In genomic region chr17:24530361-24531050, GRCm38 (mm10) we compare ENCODE assay signal across 8 mouse cellular contexts. TPM values are rescaled to one million over a fixed set of nuclear protein-coding genes. Genes with fewer than 3 reads are reported as not detected.
DNase-seq lines count a peak whose midpoint lies in the region; ATAC-seq lines count a peak whose summit lies in the region.

No protein-coding gene starts in this region.

- H3K4me3 ChIP-seq in heart, embryonic 12.5 days: 0 out of 2 replicates have a peak overlapping the region, but pooled peaks have one; percentile 79
- H3K4me3 ChIP-seq in forebrain, embryonic 15.5 days: peak overlapping the region; percentile 93; the same call in 1 of the 2 replicates
- H3K4me3 ChIP-seq in liver, embryonic 16.5 days (ENCODE audit: low read depth, low read length): no peak overlapping the region

- H3K9me3 ChIP-seq in heart, embryonic 12.5 days (replicated peaks): no peaks in the 10 kb centered on the region
- H3K9me3 ChIP-seq in forebrain, embryonic 15.5 days: no peaks in the 10 kb centered on the region
- no peaks in the 10 kb centered on the region for H3K9me3 ChIP-seq in liver, embryonic 16.5 days (replicated peaks; ENCODE audit: control insufficient read depth, low read length)

- peaks cover 20% of the 10 kb centered on the region for H3K36me3 ChIP-seq in heart, embryonic 12.5 days
- no peaks in the 10 kb centered on the region for H3K36me3 ChIP-seq in forebrain, embryonic 15.5 days
- H3K36me3 ChIP-seq in liver, embryonic 16.5 days (ENCODE audit: control insufficient read depth, insufficient read depth): no peaks in the 10 kb centered on the region

- DNase-seq in heart, postnatal 36 days: no peak
- DNase-seq in ES-CJ7 (ENCODE audit: low read depth, low spot score): peak; percentile 56
- DNase-seq in Muller cell, postnatal 12 days (ENCODE audit: inconsistent ontology term): no peak
- DNase-seq in ovary, postnatal 36 days (ENCODE audit: low spot score): no peak
- no peak for DNase-seq in gastrocnemius, postnatal 10 days

- peak overlapping the region; percentile 89; the same call in 1 of the 2 replicates for H3K4me2 ChIP-seq in heart, embryonic 12.5 days
- peak overlapping the region; percentile 71 for H3K4me2 ChIP-seq in forebrain, embryonic 15.5 days (replicated peaks)
- peak overlapping the region; percentile 79 for H3K4me2 ChIP-seq in liver, embryonic 16.5 days (ENCODE audit: low read depth, low read length)

- H3K27ac ChIP-seq in heart, embryonic 12.5 days (ENCODE audit: poor library complexity, severe bottlenecking): no peak overlapping the region
- H3K27ac ChIP-seq in forebrain, embryonic 15.5 days (replicated peaks): no peak overlapping the region
- H3K27ac ChIP-seq in liver, embryonic 16.5 days (ENCODE audit: low read length): no peak overlapping the region

- ATAC-seq in heart, embryonic 12.5 days (ENCODE audit: insufficient number of reproducible peaks, low FRiP score): no peak
- ATAC-seq in forebrain, embryonic 15.5 days (replicated peaks): no peak
- no peak for ATAC-seq in liver, embryonic 16.5 days (ENCODE audit: low read depth)

- WGBS in heart, embryonic 12.5 days: 48% methylated on average over 8 of the region's 8 CpGs
- WGBS in forebrain, embryonic 15.5 days: 31% methylated on average over 8 of the region's 8 CpGs
- 28% methylated on average over 8 of the region's 8 CpGs for whole genome bisulfite sequencing in liver, embryonic 16.5 days (ENCODE audit: insufficient replicate concordance)

- intact Hi-C loops in heart, postnatal 36 days (cut with DNase I): no loop called here

- no peaks in the 10 kb centered on the region for H3K27me3 ChIP-seq in heart, embryonic 12.5 days (replicated peaks)
- no peaks in the 10 kb centered on the region for H3K27me3 ChIP-seq in forebrain, embryonic 15.5 days
- no peaks in the 10 kb centered on the region for H3K27me3 ChIP-seq in liver, embryonic 16.5 days (ENCODE audit: control insufficient read depth, insufficient read depth, low read depth, low read length)

- H3K4me1 ChIP-seq in heart, embryonic 12.5 days (replicated peaks): peaks cover 61% of the 10 kb centered on the region
- H3K4me1 ChIP-seq in forebrain, embryonic 15.5 days: peaks cover 61% of the 10 kb centered on the region
- peaks cover 39% of the 10 kb centered on the region for H3K4me1 ChIP-seq in liver, embryonic 16.5 days (ENCODE audit: control insufficient read depth, low read depth, low read length)

- peak overlapping the region; percentile 87 for H3K9ac ChIP-seq in heart, embryonic 12.5 days
- peak overlapping the region; percentile 59 for H3K9ac ChIP-seq in forebrain, embryonic 15.5 days (replicated peaks)
- no peak overlapping the region; the same call in 1 of the 2 replicates for H3K9ac ChIP-seq in liver, embryonic 16.5 days (ENCODE audit: low read depth, low read length)

RNA-seq across cellular contexts. Expression of gene Traf7, which starts 2.8 kb away (rescaled TPM):
- polyA plus RNA-seq in heart, embryonic 12.5 days (2016; fragmentation: Nextera tagmentation; extraction: Ambion mirVana): 71.8 and 81.4 TPM in 2 replicates
- total RNA-seq in heart, postnatal 36 days (2021): 10 to 100 TPM; 45.7 to 51.6 TPM
- polyA plus RNA-seq in forebrain, embryonic 15.5 days (2015; fragmentation: Nextera tagmentation; extraction: Ambion mirVana): 107 and 112 TPM in 2 replicates
- polyA plus RNA-seq in liver, embryonic 16.5 days (2015; fragmentation: Nextera tagmentation; extraction: Ambion mirVana): 28.5 and 29.6 TPM in 2 replicates
- 10 to 100 TPM; 47.2 to 60.9 TPM for total RNA-seq in gastrocnemius, postnatal 10 days (2021)

RNA-seq across cellular contexts. Expression of gene Rab26, which starts 3.5 kb away (rescaled TPM):
- 1.2 TPM in 2 replicates for polyA plus RNA-seq in heart, embryonic 12.5 days (2016; fragmentation: Nextera tagmentation; extraction: Ambion mirVana)
- total RNA-seq in heart, postnatal 36 days (2021): not detected
- polyA plus RNA-seq in forebrain, embryonic 15.5 days (2015; fragmentation: Nextera tagmentation; extraction: Ambion mirVana): 5.7 and 6.6 TPM in 2 replicates
- 0.46 and 0.87 TPM in 2 replicates for polyA plus RNA-seq in liver, embryonic 16.5 days (2015; fragmentation: Nextera tagmentation; extraction: Ambion mirVana)
- total RNA-seq in gastrocnemius, postnatal 10 days (2021): under 1 TPM; 0.18 to 0.47 TPM

RNA-seq across cellular contexts. Expression of gene Pkd1, which starts 19.1 kb away (rescaled TPM):
- polyA plus RNA-seq in heart, embryonic 12.5 days (2016; fragmentation: Nextera tagmentation; extraction: Ambion mirVana): 18.1 and 18.9 TPM in 2 replicates
- 10 to 100 TPM; 45.4 to 45.6 TPM for total RNA-seq in heart, postnatal 36 days (2021)
- 17.1 and 22.9 TPM in 2 replicates for polyA plus RNA-seq in forebrain, embryonic 15.5 days (2015; fragmentation: Nextera tagmentation; extraction: Ambion mirVana)
- 2.7 and 4.0 TPM in 2 replicates for polyA plus RNA-seq in liver, embryonic 16.5 days (2015; fragmentation: Nextera tagmentation; extraction: Ambion mirVana)
- total RNA-seq in gastrocnemius, postnatal 10 days (2021): 10 to 100 TPM; 34.6 to 49.1 TPM

RNA-seq across cellular contexts. Expression of gene Caskin1, which starts 42.1 kb away (rescaled TPM):
- 0.64 and 0.77 TPM in 2 replicates for polyA plus RNA-seq in heart, embryonic 12.5 days (2016; fragmentation: Nextera tagmentation; extraction: Ambion mirVana)
- total RNA-seq in heart, postnatal 36 days (2021): under 1 TPM; 0.11 to 0.14 TPM
- 25.6 and 26.4 TPM in 2 replicates for polyA plus RNA-seq in forebrain, embryonic 15.5 days (2015; fragmentation: Nextera tagmentation; extraction: Ambion mirVana)
- 0.08 and 0.13 TPM in 2 replicates for polyA plus RNA-seq in liver, embryonic 16.5 days (2015; fragmentation: Nextera tagmentation; extraction: Ambion mirVana)
- total RNA-seq in gastrocnemius, postnatal 10 days (2021): under 1 TPM; 0.56 to 0.68 TPM

RNA-seq across cellular contexts. Expression of gene Mlst8, which starts 51.6 kb away (rescaled TPM):
- 17.8 and 20.5 TPM in 2 replicates for polyA plus RNA-seq in heart, embryonic 12.5 days (2016; fragmentation: Nextera tagmentation; extraction: Ambion mirVana)
- total RNA-seq in heart, postnatal 36 days (2021): 1 to 10 TPM; 8.1 to 9.0 TPM
- 35.2 and 36.4 TPM in 2 replicates for polyA plus RNA-seq in forebrain, embryonic 15.5 days (2015; fragmentation: Nextera tagmentation; extraction: Ambion mirVana)
- 11.8 and 11.9 TPM in 2 replicates for polyA plus RNA-seq in liver, embryonic 16.5 days (2015; fragmentation: Nextera tagmentation; extraction: Ambion mirVana)
- 10 to 100 TPM; 10.8 to 12.1 TPM for total RNA-seq in gastrocnemius, postnatal 10 days (2021)
